Mouse (Mus musculus) hematopoietic multipotent progenitor cell, adult 10-12 weeks (in vitro differentiated cells): Measurements from ENCODE around the gene Nr2f2. TPM values are rescaled to one million over a fixed set of nuclear protein-coding genes. Genes with fewer than 3 reads are reported as not detected.

Experiments
- polyA plus RNA-seq: library from polyadenylated mRNA; stranded (reverse); fragments of >175 nt; gene quantifications from 2 replicates; pipeline ENCODE4 v1.2.3, GENCODE M21; 2012; ENCODE audit warnings: low replicate concordance

Gene Nr2f2
- polyA plus RNA-seq: 0.08 and 2.6 TPM in 2 replicates

GRCm38 (mm10) chr7:70365941-70366807 is at the start of gene Nr2f2:
Gene Nr2f2 (minus strand): TSS chr7:70366735.

